Mouse (Mus musculus) granulocyte monocyte progenitor cell, adult 5-6 weeks (primary cell): ENCODE measurements at regions not wholly inside any gene's neighbourhood (a gene's known extent, or its start where the extent isn't known, plus 50 kb on each side); places are given as distances from the start of the nearest gene placed in this dataset.

Source experiments
- ATAC-seq: replicated peaks from 2 replicates; pipeline ENCODE4 v1.8.0; 2016; ENCODE audit warnings: mild to moderate bottlenecking, moderate TSS enrichment, inconsistent platforms; ENCODE audit not compliant: poor library complexity, severe bottlenecking

DNA sequence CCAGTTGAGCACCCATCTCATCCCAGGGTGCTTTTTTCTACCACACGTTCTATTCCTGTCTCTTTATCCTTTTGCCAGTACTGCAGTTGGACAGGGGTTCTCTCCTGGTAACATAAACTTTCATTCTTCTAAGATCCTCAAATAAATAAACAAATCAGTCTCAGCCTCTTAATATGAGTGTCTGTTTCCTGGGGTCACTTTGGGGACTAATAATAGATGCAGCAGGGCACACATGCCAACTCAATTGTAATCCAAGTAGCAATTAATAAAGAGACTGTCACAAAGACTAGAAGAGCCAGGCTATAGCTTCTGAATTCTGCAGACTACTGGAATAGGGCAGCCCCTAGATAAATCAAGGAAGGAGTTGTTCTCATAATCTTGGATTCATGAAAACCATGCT lies 108.9 kb downstream of the Uchl5 start:
- ATAC-seq, result no peak

- ATAC-seq, result no peak
Observed at GRCm38 (mm10) chr1:143881192-143881591, 104.1 kb downstream of the Uchl5 start.

GRCm38 (mm10) chr1:143879622-143880021 lies 102.5 kb downstream of the Uchl5 start:
- no peak for ATAC-seq

GRCm38 (mm10) chr1:143878266-143878665 lies 101.2 kb downstream of the Uchl5 start:
- no peak for ATAC-seq

DNA sequence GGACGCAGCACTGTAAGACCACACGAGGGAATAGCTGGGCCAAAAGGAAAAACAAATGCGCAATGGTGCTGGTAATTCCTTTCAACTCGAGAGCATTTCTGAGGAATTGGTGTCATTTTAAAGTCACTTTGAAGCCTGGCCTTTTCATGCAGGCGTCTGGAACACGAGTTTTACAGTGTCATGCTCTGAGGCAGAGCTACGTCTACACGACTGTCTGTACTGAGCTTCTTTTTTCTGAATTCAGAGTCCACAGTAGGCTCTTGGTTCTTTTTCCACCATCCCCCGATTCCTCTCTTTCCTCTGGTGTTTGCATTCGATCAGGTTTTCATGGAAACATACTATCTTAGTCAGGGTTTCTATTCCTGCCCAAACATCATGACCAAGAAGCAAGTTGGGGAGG lies 83.2 kb downstream of the Uchl5 start:
- ATAC-seq, result no peak

DNA sequence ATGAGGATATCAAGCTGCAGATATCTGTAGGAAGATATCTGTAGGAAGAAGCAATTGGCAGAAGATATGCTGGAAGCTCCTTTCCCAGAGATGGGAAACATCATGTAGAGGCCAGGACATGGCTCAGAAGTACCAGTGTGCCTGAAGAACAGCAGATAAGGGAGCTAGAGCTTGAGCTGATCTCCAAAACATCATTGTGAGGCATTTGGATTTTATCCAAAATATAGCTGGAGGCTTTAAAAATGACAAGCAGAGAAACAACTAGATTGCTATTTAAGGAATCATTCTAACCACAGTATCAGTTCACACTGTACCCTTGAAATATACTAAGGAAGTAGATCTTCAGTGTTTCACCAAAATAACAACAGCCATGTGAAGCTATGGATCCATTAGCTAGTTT lies 81.5 kb downstream of the Uchl5 start:
- no peak for ATAC-seq
